Mouse (Mus musculus): ENCODE measurements at regions not wholly inside any gene's neighbourhood (a gene's known extent, or its start where the extent isn't known, plus 50 kb on each side); places are given as distances from the start of the nearest gene placed in this dataset.

- no peak for TF ChIP-seq CTCF (IDR thresholded peaks at IDR 0.05; ENCODE audit: borderline replicate concordance, extremely low read depth, insufficient read depth, insufficient read length)
- no peak for TF ChIP-seq POLR2A (IDR thresholded peaks at IDR 0.05; ENCODE audit: borderline replicate concordance, extremely low read depth, insufficient read depth, insufficient read length, poor library complexity, severe bottlenecking)
These were observed 1912.4 kb downstream of the Cntnap5b start for GRCm38 (mm10) chr1:101684983-101685382.

All from brain, embryonic 14.5 days (tissue).